Mouse (Mus musculus) heart, postnatal 0 days (tissue): Measurements from ENCODE around the gene Enc1. TPM values are rescaled to one million over a fixed set of nuclear protein-coding genes. Genes with fewer than 3 reads are reported as not detected.

Source experiments
- ATAC-seq: fragments of 200-750 bp; cut with Nextera tagmentation; 2 replicates; pipeline ENCODE4 v1.8.0; 2017; ENCODE audit warnings: low read depth, moderate number of reproducible peaks, moderate library complexity; ENCODE audit not compliant: insufficient read depth
- DNase-seq: peaks from one replicate; pipeline ENCODE4 v3.0.0-alpha.2; 2016; ENCODE audit warnings: low spot score
- H3K27ac ChIP-seq: fragments of 300-500 bp; sonication (generic); 2 replicates; pipeline ENCODE4 v1.5.1; 2014; ENCODE audit warnings: low read depth, mild to moderate bottlenecking
- H3K27me3 ChIP-seq: fragments of 300-500 bp; sonication (generic); 2 replicates; pipeline ENCODE4 v1.6.1; 2014; ENCODE audit warnings: low read length, mixed read lengths; ENCODE audit not compliant: control insufficient read depth, insufficient read depth
- H3K36me3 ChIP-seq: fragments of 300-500 bp; sonication (generic); replicated peaks from 2 replicates; pipeline ENCODE4 v1.6.1; 2014; ENCODE audit warnings: low read length, mixed read lengths; ENCODE audit not compliant: control insufficient read depth, insufficient read depth
- H3K4me1 ChIP-seq: fragments of 300-500 bp; sonication (generic); 2 replicates; pipeline ENCODE4 v1.6.1; 2014; ENCODE audit warnings: antibody characterized with exemption; ENCODE audit not compliant: control insufficient read depth, insufficient read depth
- H3K4me2 ChIP-seq: fragments of 300-500 bp; sonication (generic); 2 replicates; pipeline ENCODE4 v1.6.1; 2014; ENCODE audit warnings: low read depth, mild to moderate bottlenecking, low read length, moderate library complexity
- H3K4me3 ChIP-seq: fragments of 300-500 bp; sonication (generic); 2 replicates; pipeline ENCODE4 v1.5.1; 2014; ENCODE audit warnings: low read depth, low read length
- H3K9ac ChIP-seq: fragments of 300-500 bp; sonication (generic); replicated peaks from 2 replicates; pipeline ENCODE4 v1.6.1; 2014; ENCODE audit warnings: low read depth, low read length, mixed read lengths
- H3K9me3 ChIP-seq: fragments of 300-500 bp; sonication (generic); replicated peaks from 2 replicates; pipeline ENCODE4 v1.6.1; 2016; ENCODE audit warnings: low read length; ENCODE audit not compliant: control insufficient read depth
- CTCF ChIP-seq: IDR thresholded peaks from 2 replicates; pipeline ENCODE4 v1.5.1; 2016; ENCODE audit warnings: antibody characterized with exemption, control low read depth, low read depth
- EP300 ChIP-seq: IDR thresholded peaks from 2 replicates; pipeline ENCODE4 v1.6.1; 2016; ENCODE audit warnings: antibody characterized with exemption, low read depth
- whole genome bisulfite sequencing: fragments of 180-500 bp; shearing (Covaris S2); extraction: QIAGEN DNeasy Blood & Tissue Kit; methylation state at CpG from one replicate; pipeline ENCODE4 v1.1.7; 2014; 5-methylcytosine and 5-hydroxymethylcytosine counted together
- polyA plus RNA-seq: library from polyadenylated mRNA; unstranded; fragments of >200 nt; fragmentation: Nextera tagmentation; extraction: Ambion mirVana; gene quantifications from 2 replicates; pipeline ENCODE4 v1.2.1, GENCODE M21; 2015
- total RNA-seq: library from RNA; depleted of rRNA; stranded (reverse); fragments of >200 nt; gene quantifications from 2 replicates; pipeline ENCODE4 v1.2.3, GENCODE M21; 2014; ENCODE audit warnings: low replicate concordance

Enc1 gene
- total and polyA plus RNA-seq, 2 experiments from 2014 or later: 1.7 to 10.9 TPM

- no peaks in the 10 kb centered on the region for H3K9me3 ChIP-seq
- no peak for ATAC-seq
- H3K4me2 ChIP-seq: no peak overlapping the region
- H3K4me3 ChIP-seq: no peak overlapping the region
- no peaks in the 10 kb centered on the region for H3K27me3 ChIP-seq
- H3K9ac ChIP-seq: no peak overlapping the region
- no peaks in the 10 kb centered on the region for H3K4me1 ChIP-seq
- no peaks in the 10 kb centered on the region for H3K36me3 ChIP-seq
- no peak for DNase-seq
- H3K27ac ChIP-seq: no peak overlapping the region
- TF ChIP-seq CTCF (no peak), EP300 (no peak)
- 88% methylated on average over 3 of the region's 3 CpGs for WGBS
Observed at GRCm38 (mm10) chr13:97227795-97228194, 13.1 kb upstream of the Enc1 start.

GRCm38 (mm10) chr13:97230101-97230500, 10.8 kb upstream of the Enc1 start:
- no peak overlapping the region for H3K4me3 ChIP-seq
- DNase-seq (no peak), ATAC-seq (no peak)
- TF ChIP-seq CTCF (no peak), EP300 (no peak)
- H3K4me2 ChIP-seq: no peak overlapping the region
- no peaks in the 10 kb centered on the region for H3K9me3 ChIP-seq
- H3K4me1 ChIP-seq: no peaks in the 10 kb centered on the region
- H3K9ac ChIP-seq: no peak overlapping the region
- no peaks in the 10 kb centered on the region for H3K27me3 ChIP-seq
- no peak overlapping the region for H3K27ac ChIP-seq
- WGBS: 62% methylated on average over 3 of the region's 3 CpGs
- no peaks in the 10 kb centered on the region for H3K36me3 ChIP-seq

- H3K4me3 ChIP-seq: no peak overlapping the region
- no peak overlapping the region for H3K27ac ChIP-seq
- ATAC-seq (no peak), DNase-seq (no peak)
- H3K4me2 ChIP-seq: no peak overlapping the region
- H3K9me3 ChIP-seq: no peaks in the 10 kb centered on the region
- 71% methylated on average over 2 of the region's 2 CpGs for WGBS
- H3K4me1 ChIP-seq: no peaks in the 10 kb centered on the region
- no peaks in the 10 kb centered on the region for H3K27me3 ChIP-seq
- H3K36me3 ChIP-seq: no peaks in the 10 kb centered on the region
- TF ChIP-seq EP300: no peak
- no peak overlapping the region for H3K9ac ChIP-seq
Observed at GRCm38 (mm10) chr13:97233092-97233491, 7.8 kb upstream of the Enc1 start.

- Histone ChIP-seq H3K36me3 (no peaks in the 10 kb centered on the region), H3K27ac (no peak overlapping the region), H3K9me3 (no peaks in the 10 kb centered on the region), H3K4me1 (no peaks in the 10 kb centered on the region), H3K4me2 (peak overlapping the region; percentile 57), H3K27me3 (no peaks in the 10 kb centered on the region), H3K4me3 (peak overlapping the region; percentile 31), H3K9ac (no peak overlapping the region)
- no peak; the same call in 1 of the 2 replicates for ATAC-seq
- WGBS: 18% methylated on average over 17 of the region's 17 CpGs
- peak; percentile 81 for DNase-seq
- no peak for TF ChIP-seq EP300
- peak; percentile 74 for TF ChIP-seq CTCF
Observed at GRCm38 (mm10) chr13:97234785-97235417, 6.0 kb upstream of the Enc1 start.

- H3K36me3 ChIP-seq: no peaks in the 10 kb centered on the region
- WGBS: 79% methylated on average over 6 of the region's 6 CpGs
- no peak for TF ChIP-seq EP300
- H3K27me3 ChIP-seq: no peaks in the 10 kb centered on the region
- H3K4me2 ChIP-seq: no peak overlapping the region
- no peaks in the 10 kb centered on the region for H3K9me3 ChIP-seq
- no peak for ATAC-seq
- no peaks in the 10 kb centered on the region for H3K4me1 ChIP-seq
- H3K4me3 ChIP-seq: no peak overlapping the region
- H3K27ac ChIP-seq: no peak overlapping the region
- no peak overlapping the region for H3K9ac ChIP-seq
- DNase-seq: no peak
Observed at GRCm38 (mm10) chr13:97235911-97236310, 5.0 kb upstream of the Enc1 start.

- no peak overlapping the region for H3K4me3 ChIP-seq
- no peaks in the 10 kb centered on the region for H3K27me3 ChIP-seq
- 61% methylated on average over 3 of the region's 3 CpGs for WGBS
- 0 out of 2 replicates have a peak overlapping the region, but pooled peaks have one; percentile 70 for H3K27ac ChIP-seq
- H3K4me1 ChIP-seq: peaks cover 11% of the 10 kb centered on the region
- no peaks in the 10 kb centered on the region for H3K36me3 ChIP-seq
- H3K9me3 ChIP-seq: no peaks in the 10 kb centered on the region
- TF ChIP-seq CTCF (no peak), EP300 (no peak)
- H3K4me2 ChIP-seq: no peak overlapping the region
- H3K9ac ChIP-seq: no peak overlapping the region
- no peak for DNase-seq
- no peak for ATAC-seq
Observed at GRCm38 (mm10) chr13:97237700-97238099, 3.2 kb upstream of the Enc1 start.
